ENCODE assay signal across 12 mouse cellular contexts in the genomic region with DNA sequence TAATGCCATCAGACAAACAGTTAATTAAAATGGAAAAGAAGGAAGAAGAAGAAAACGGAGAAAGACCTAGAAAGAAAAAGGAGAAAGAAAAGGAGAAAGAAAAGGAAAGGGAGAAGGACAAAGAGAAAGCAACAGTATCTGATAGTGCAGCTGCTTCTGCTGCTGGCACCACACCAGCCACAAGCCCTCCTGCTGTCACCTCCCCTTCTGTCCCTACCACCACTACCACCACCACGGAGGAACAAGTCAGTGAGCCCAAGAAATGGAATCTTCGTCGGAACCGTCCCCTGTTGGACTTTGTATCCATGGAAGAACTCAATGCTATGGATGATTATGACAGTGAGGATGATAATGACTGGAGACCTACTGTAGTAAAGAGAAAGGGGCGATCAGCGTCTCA.
"Had no signal": no experiment of that assay in that cellular context is flagged by ENCODE, and none has a peak within 500 bp of the region (broad histone marks: within the 10 kb centered on the region; RNA-seq: fewer than 3 reads in every experiment).

No protein-coding gene starts in this region.

- DNase-seq: gastrocnemius, adult 2 months; gastrocnemius, postnatal 10 days; gastrocnemius, postnatal 25 days; heart, adult 18-20 months; heart, postnatal 10 days; heart, postnatal 4 days; kidney, adult 18-20 months; kidney, adult 8-10 months; kidney, postnatal 14 days; kidney, postnatal 36 days; layer of hippocampus, adult 9-11 months; layer of hippocampus, postnatal 36 days had no signal
